Mouse (Mus musculus) adrenal gland, adult 2 months (tissue): Measurements from ENCODE around the gene Olfr750. TPM values are rescaled to one million over a fixed set of nuclear protein-coding genes. Genes with fewer than 3 reads are reported as not detected.
A peak's percentile ranks its signal among the peaks of the same experiment; 100 is the strongest.

Experiments used
- DNase-seq: peaks from one replicate; pipeline ENCODE4 v3.0.0; 2021
- polyA plus RNA-seq: library from polyadenylated mRNA; depleted of rRNA; stranded (reverse); fragments of >200 nt; gene quantifications from 2 replicates; pipeline ENCODE4 v1.2.3, GENCODE M21; 2012
- total RNA-seq, 2 experiments: library from RNA; stranded (reverse); gene quantifications; 2 replicates each; pipeline ENCODE4 v1.2.3; 2021

Olfr750 gene
- total and polyA plus RNA-seq, 3 experiments: 0.06 TPM; not detected in 2

DNA sequence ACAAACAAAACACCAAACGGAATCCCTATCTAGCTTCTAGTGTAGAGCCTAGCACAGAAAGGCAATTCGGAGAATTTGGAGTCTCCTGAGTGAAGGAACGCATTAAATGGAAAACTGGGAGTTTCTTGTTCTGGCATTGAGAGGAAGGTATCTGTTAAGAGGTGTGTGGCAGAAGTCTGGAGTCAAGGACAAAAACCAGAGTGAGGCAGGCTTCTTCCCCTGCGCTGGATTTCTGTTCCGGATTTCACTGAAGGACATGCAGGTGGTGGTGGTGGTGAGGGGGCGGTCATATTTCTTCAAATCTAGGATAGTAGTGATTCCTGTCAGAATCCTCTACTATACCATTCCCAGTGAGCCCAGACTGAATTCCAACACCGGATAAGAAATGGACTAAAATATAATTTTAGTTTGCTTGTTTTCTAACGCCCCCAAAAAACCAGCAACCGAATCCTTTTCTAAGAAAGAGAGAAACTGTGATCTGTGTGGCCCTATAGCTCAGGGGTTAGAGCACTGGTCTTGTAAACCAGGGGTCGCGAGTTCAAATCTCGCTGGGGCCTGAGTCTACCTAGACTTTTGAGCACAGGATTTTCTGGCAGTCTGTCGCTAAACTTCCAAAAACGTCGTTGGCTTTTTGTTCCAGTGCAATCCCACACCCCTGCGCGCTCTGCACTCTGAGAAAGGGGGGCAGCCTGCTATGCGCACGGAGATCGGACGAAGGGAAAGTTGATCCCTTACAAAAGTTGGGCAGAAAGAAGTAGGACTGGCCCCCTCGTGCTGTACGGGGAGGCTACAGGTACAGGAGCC, 14.1 kb upstream of the Olfr750 start:
- peak; percentile 92 for DNase-seq

DNA sequence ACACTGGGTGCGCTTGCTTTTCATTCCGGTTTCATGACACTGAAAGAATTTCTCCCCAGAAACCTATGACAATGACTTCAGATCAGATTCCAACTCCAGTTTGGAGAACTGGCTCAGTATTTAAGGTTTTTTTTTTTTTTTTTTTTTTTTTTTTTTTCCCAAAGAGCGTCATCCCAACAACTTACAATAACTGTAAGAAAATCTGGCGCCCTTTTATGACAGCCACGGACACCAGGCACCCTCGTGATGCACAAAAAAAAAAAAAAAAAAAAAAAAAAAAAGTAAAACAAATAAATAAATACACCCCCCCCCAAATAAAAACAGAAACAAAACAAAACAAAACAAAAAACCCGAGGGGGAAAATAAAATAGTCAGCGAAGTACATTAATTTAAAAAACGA, 13.5 kb upstream of the Olfr750 start:
- DNase-seq: no peak

DNA sequence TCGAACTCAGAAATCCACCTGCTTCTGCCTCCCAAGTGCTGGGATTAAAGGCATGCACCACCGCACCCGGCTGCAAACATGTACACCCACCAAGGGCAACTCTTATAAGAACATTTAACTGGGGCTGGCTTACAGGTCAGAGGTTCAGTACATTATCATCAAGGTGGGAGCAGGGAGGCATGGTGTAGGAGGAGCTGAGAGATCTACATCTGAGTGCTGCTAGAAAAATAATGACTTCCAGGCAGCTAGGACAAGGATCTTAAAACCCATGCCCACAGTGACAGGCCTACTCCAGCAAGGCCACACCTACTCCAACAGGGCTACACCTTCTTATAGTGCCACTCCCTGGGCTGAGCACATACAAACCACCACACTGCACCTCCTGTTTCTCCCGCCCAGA, 11.7 kb upstream of the Olfr750 start:
- DNase-seq: no peak

DNA sequence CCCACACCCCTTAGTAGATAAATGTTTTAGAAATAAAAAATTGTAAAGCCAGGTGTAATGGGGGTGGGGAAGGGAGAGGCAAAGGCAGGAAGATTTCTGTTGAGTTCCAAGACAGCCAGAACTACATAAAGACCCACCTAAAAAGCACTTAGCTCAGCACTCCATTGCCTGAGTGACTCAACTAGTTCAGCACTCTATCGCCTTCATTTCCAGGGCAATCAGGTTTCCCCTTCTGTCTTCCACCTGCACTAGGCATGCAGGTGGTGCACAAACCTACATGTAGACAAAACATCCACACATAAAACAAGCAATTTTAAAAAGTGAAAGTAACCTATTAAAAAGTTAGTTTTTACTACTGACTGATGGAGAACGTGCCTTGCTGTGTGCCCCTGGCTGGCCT, 10.9 kb upstream of the Olfr750 start:
- no peak for DNase-seq

DNA sequence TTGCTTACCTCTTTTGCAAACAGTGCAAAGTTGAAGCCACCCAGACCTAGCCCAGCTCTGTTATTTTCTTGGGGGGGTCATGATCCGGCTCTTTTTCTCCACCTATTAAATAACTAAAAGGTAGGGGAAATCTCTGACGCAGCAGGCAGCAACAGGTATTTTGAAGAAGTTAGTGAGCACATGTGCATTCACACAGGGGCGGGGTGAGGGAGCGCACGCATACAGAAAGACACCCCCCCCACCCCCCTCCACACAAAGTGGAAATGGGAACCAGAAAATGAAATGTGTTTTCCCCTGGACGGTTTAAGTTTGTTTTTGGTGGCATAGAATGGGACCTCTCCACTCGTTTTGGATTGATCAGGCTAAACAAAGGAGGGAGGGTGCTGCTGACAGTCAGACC, 9.6 kb upstream of the Olfr750 start:
- DNase-seq: no peak

DNA sequence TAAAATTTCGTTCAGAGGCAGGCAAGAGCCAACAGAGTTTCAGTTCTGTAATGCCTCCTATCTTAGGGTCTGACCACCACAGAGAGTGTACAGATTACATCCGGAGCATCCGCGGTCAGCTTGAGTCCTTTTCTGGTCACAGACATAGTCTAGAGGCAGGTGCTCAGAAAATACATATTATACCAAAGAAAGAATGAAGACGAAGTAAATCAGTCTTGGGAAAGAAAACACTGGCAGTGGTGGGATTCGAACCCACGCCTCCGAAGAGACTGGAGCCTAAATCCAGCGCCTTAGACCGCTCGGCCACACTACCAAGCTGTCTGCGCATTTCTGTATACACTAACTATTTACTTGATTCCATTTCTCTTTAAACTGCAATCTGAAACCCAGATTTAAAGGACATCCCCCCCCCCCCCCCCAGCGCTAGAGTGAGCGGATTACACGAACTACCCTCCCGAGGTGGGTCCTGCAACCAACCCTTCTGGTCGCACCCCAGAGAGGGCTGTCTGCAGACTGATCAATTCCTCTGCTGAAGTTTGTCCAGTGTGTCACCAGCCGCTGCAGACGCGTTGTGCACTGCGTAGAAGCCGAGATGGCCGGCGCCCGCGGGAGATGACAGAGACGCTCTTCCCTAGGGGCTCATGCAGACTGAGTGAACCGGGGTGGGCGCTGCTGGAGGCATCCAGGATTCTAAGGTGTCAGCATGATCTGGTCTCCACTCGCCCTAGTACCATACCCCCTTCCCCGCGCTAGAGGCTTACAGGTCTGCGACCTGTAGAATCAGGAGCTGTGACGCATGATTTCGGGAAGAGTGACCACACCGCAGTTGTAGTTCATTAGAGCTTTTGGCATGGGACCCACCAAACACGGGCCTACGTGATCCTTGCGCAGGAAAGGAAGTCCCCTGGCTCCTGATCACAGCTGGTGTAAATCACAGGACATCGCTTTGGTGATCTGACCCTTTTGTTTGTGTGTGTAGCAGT, 8.7 kb upstream of the Olfr750 start:
- peak; percentile 85 for DNase-seq

DNA sequence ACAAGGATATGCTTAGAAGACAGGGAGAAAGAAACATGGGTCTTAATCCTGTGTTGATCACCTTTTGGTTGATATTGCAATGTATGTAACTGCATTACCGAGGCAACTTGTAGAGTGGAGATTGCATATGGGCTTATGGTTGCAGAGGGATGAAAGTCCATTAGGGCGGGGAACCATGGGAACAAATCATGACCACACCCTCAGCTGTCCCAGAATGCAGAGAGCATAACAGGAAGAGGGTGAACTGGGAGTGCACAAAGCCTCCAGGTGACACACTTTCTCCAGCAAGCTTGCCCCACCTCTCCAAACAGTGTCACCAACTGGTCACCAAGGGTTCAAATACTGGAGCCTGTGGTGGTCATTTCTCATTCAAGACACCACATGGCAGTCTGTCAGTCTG, 6.8 kb upstream of the Olfr750 start:
- DNase-seq: no peak

DNA sequence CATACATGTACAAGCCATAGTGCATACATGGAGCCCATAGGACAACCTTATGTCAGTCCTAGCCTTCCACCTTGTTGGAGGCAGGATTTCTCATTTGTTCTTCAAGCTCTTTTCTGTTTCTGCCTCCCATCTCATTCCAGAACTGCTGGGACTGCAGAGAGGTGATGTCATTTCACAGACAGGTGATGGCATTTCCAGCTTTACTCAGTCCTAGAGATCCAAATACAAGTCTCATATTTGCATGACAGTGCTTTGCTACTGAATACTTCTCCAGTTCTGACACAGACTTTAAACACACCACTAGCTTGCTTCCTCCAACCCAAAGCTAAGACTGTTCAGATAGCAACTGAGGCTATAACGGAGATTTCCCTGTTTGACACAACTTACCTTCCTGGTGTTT, 4.9 kb upstream of the Olfr750 start:
- no peak for DNase-seq

DNA sequence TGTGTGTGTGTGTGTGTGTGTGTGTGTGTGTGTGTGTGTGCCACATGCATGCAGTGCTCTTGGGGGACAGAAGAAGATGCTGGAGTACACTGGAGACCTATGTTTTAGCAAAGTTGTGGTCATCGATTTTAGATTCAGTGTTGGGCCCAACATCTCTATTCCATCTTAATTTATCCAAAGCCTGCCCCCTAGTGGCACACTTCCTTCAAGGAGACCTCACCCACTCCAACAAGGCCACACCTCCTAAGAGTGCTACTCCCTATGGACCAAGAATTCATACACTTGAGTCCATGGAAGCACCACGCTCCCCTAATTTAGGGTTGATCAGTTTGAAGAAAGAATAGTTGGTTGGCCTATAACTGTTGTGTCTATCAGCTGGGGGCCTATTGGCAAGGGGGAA, 4.6 kb downstream of the Olfr750 start:
- DNase-seq: peak; percentile 29

DNA sequence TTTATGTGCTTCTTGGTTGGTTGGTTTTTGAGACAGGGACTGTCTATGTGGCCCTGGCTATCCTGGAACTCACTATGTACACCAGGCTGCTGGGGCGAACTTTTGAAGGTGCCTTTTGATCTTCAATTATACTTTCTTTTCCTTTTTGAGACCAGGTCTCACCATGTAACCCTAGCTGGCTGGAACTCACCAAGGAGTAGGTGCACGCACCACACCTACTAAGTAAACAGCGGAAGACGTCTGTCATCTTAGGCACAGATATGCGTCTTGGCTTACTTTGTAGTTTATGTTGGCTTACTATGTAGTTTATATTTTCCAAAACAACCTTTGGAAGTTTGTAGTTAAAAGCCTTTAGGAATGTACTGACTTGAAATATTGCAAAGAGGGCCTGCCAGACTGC, 5.3 kb downstream of the Olfr750 start:
- DNase-seq: no peak

DNA sequence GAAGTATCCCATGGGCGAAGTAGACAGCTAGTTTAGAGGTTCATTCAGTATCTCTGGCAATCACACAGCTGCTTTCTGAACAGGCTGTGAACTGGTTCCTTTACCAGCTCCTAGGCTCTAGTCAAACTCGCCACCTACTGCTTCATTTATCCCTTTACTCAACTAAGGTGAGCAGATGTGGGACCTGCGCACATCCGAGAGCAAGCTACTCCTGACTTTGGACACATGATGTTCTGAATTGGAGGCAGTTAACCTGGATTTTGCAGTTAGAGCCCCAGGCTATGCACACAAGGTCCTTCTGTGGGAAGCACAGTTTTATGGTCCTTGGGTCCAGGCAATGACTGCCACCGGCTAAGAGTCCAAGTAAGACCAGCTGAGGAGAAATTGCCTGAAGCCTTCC, 13.5 kb downstream of the Olfr750 start:
- DNase-seq: no peak

DNA sequence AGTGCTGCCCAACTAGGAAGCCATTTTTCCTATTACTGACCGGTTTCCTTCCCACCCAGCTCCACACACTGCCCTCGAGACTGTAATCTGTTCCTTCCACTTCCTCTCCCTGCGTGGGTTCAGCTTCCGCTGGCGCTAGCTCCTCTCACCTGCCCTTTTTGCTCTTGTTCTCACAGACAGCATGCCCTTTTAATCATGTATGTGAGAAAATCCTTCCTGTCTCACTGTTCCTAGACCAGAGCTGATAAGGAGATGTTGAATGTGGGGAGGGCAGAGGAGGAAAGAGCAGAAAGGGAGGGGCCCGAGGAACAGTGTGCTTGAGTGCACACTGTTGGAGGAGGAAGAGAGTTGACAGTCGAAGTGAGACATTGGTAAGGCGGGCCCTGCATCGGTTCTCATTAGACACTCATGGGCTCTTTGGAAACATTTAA, 16.8 kb downstream of the Olfr750 start, which contains the start of gene Rnase12:
TSS of gene Rnase12 (minus strand) at position 261 of the 431 bp plus-strand sequence.
- DNase-seq: no peak

DNA sequence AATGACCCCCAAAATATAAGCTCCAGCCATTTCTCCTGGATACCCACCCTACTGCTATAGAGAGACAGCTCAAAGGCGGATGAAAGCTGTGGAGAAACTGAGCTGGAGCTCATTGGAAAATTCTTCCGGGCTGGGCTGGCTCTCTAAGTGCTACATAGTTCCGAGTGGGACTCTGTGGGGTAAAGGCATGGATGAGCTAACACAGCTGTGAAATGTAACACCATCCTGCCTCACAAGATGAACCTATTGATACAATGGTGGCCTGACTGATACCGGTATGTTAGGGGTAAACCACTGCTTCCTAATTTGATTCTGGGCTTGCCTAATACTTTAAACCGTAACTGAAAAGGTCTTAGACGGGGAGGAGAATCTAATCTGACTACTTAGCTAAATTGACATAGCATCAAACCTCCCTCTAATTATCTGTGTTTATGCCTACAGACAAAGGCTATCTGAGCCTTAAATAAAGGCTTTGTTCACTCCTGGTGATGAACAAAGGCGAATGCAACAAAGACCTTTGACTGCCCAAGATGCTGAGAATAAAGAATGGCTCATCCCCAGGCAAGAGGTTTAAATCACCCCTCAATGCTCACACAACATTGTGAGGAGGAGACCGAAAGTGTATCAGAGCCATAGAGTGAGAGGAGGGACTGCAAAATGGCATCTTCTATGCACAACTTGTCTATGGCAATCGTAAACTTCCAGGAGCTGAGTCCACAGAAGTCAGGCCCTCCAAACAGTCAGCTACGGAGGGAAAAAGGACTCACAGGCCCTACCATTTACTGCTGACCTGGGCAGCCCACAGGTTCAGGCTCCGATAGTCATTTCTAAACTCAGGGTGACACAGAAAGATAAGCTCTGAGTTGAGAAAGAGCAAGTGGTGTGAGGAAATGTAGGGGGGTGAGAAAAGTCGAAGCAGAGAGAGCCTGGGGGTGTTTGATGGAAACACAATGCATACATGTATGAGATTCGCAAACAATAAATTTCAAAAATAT, 19.7 kb downstream of the Olfr750 start:
- no peak for DNase-seq

DNA sequence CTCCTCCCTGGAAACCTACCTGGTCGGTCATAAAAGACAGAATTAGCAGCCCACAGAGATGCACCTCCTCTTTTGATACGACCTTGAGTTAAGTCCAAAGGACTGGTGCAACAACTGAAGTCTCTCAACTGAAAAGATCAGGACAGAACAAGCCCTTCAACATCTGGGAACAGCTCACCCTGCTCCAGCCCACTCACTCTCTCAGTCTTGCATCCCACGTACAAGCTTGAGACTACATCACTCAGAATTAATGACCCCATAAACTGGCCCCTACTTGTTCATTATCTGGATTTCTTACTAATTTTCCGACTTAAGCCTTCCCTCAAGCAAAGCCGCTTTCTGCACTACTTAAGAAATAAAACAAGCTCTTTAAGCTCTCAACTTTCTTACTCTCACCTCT, 21.1 kb downstream of the Olfr750 start:
- no peak for DNase-seq

DNA sequence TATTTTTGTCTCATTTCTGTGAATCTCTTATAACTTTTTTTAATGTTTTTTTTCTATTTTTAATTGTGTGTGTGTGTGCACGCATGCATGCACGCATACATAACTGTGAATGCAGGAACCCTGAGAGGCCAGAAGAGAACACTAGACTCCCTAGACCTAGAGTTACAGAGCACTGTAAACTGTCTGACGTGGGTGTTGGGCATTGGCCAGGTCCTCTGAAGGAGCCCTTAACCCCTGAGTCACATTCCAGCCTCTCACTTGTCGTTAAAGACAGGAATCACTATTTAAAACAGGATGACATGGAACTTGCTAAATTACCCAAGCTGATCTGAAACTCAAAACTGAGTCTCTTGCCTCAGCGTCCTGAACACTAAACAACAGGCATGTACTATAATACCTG, 22.3 kb downstream of the Olfr750 start:
- DNase-seq: no peak

DNA sequence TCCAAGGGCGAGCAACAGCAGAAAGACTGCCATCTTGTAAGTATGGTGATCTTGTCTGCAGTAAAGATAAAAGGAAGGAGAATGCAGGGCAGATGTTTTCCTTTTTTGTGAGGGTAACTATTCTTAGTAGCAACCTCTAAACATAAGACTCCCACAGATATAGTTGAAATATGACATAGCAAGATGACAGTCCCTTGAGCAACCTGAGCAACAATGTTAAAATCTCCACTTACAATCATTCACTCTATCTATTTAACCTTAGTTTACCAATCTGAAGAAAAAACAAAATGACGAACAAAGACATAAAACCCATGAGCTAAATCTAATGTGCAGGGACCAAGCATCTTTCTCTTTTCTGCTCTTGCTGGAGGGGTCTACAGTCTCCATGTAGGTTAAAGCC, 24.2 kb downstream of the Olfr750 start, which contains the start of gene Rnase11:
TSS of gene Rnase11 (minus strand) at position 101 of the 400 bp plus-strand sequence.
- DNase-seq: no peak

DNA sequence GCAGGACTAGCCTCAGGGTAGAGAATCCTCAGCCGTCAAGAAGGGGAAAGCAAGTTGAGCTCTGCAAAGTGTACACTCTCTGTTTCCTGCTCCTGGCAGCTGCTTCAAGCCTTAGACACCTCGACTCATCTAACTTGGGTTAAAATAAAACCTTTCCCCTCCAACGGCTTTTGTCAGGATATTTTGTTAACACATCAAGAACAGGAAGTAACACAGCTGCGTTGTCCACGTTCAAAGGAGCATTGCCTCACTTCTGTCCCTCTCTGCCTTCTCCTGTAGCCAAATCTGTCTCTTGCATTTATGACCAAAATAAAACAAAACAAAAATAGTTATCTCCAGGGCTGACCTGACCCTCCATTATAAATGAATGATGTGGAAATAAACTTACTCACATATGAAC, 26.4 kb downstream of the Olfr750 start:
- DNase-seq: no peak

DNA sequence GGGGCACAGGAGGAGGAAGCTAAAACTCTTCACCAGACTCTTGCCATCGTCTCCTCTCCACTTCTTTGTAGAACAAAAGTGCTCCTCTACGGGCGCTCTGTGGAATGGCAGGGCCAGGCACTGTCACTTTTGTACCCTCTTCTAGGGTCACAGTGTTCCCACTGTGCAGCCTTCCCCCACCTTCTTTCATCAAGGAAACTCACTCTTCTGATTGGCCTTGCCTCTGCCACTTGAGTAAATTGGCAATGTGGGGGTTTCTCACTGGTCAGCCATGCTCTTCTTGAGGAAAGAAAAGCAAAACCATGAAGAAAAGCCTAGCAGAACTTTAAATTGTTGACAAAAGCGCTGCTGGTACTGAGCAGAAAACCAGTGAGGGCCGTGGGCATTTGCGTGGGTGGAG, 32.5 kb downstream of the Olfr750 start, which contains the start of gene Rnase9:
TSS of gene Rnase9 (minus strand) at position 101 of the 400 bp plus-strand sequence.
- DNase-seq: no peak

DNA sequence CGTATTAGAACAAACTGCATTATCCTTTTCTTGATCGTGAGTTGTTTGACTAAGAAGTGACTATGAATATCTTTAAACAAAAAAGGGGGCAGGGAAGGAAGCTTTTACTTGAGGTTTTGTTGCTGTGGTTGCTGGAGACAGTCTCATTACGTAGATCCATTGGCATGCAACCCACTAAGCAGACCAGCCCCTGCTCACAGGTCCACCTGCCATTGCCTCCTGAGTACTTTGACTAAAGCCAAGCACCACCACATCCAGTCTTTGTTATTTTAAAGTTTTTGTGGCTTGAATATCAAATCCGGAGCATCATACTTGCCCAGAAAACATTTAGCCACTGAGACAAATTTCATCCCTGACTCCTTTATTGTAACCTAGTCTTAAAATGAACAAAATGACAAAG, 38.0 kb downstream of the Olfr750 start:
- DNase-seq: no peak

DNA sequence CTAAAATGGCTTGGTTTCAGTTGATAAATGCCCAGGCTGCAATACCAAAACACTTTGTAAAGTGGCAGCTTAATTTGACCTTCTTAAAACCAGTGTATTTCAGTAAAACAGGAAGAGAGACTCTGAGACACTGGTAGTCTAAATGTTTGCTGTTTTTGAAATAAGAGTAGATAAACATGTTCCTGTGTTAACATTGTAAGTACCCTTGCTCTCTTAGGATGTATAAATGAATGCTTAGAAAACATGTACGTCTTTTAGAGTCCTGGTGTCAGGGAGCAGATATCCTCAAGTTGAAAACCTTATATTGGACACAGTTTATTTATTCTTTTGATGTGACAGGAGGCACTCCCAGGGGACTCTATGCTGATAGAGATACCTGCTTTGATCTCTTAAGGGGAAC, 39.0 kb downstream of the Olfr750 start:
- no peak for DNase-seq

DNA sequence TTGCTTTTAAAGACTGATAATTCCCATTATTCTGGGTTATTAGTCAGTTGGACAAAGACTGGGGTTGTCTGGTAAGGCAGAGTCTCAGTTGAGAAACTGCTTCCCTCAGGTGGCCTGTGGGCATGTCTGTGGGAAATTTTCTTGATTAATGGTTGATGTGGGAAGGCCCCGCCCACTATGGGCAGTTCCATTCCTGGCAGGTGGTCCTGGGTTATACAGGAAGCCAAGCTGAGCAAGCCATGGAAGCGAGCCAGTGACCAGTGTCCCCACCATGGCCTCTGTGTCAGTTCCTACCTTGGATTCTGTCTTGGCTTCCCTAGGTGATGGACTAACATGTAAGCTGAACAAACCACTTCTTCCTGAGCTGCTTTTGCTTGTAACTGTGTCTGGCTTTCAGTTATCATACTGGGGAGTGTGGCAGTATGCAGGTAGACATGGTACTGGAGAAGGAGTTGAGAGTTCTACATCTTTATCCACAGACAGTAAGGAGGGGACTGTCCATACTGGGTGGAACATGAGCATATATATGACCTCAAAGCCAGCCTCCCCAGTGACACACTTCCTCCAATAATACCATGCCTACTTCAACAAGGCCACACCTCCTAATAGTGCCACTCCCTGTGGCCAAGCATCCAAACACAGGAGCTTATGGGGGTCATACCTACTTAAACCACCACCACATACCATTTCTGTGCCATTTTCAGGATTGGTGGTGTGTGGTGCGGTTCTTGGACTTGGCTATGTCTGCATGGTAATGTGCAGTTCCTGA, 46.7 kb downstream of the Olfr750 start:
- DNase-seq: no peak
